Mouse (Mus musculus): Measurements from ENCODE around the gene Ccnt1.

The Ccnt1 gene

GRCm38 (mm10) chr15:98510438-98511385 lies 60.0 kb downstream of the Ccnt1 start:
- DNase-seq (ENCODE audit: low read depth, low spot score), result no peak

DNA sequence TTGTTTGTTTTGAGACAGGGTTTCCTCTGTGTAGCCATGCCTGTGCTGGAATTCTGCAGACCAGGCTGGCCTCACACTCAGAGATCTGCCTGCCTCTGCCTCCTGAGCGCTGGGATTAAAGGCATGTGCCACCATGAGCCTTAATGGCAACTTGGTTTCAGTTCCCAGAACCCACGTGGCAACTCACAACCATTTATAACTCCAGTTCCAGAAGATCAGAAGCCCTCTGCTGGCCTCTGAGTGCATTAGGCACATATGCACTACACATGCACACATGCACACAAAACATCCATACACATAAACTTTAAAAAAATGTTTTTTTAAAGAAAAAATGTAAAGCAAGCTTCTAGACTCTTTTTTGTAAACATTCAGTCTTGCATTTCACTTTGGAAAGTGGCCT lies 61.3 kb downstream of the Ccnt1 start:
- no peak for DNase-seq (ENCODE audit: low read depth, low spot score)

GRCm38 (mm10) chr15:98507321-98507720 lies 63.4 kb downstream of the Ccnt1 start:
- no peak for DNase-seq (ENCODE audit: low read depth, low spot score)

GRCm38 (mm10) chr15:98506253-98506957 lies 64.3 kb downstream of the Ccnt1 start:
- DNase-seq (ENCODE audit: low read depth, low spot score), result no peak

DNA sequence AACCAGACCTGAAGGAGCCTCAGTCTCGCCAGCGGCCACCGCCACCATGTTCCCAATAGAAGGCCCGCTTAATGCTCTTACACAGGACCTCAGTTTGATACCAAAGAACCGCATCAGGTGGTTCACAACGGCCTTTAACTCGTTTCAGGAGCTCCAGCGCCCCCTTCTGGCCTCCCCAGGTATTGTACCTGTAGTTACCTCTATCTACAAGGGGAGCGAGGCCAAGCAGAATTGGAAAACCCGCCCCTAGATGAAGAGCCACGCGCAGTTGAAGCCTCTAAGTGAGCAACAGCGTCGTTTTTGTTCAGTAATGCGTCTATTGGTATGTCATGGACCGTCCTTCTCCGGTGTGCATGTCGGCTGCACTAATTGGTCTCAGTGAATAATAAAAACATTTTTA lies 66.2 kb downstream of the Ccnt1 start:
- no peak for DNase-seq (ENCODE audit: low read depth, low spot score)

DNA sequence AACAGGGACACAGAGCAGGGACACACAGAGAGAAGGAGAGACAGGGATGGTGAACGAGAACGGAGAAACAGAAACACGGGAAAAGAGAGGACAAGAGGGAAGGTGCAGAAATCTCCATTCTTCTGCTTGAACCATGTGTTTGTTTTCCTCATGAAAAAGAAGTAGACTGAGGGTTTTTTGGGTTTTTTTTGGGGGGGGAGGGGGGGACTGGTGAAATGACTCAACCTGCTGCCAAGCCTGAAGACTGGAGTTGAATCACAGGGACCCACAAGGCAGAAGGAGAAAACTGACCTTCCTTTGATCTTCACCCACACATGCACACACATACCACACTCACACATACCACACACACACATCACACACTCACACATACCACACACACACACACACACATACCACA lies 67.4 kb downstream of the Ccnt1 start:
- no peak for DNase-seq (ENCODE audit: low read depth, low spot score)

DNA sequence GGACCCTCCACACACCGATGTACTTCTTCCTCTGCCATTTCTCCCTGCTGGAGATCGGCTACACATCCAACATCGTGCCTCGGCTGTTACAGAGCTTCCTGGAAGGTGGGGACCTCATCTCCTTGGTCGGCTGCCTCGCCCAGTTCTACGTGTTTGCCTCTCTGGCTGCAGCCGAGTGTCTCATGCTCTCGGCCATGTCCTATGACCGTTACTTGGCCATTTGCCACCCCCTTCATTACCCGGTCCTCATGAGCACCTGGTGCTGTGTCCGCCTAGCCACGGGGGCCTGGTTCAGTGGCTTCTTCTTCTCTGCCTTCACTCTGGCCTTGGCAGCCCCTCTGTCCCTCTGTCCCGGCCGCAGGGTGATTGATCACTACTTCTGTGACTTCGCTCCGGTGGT lies 73.1 kb downstream of the Ccnt1 start:
- no peak for DNase-seq (ENCODE audit: low read depth, low spot score)

DNA sequence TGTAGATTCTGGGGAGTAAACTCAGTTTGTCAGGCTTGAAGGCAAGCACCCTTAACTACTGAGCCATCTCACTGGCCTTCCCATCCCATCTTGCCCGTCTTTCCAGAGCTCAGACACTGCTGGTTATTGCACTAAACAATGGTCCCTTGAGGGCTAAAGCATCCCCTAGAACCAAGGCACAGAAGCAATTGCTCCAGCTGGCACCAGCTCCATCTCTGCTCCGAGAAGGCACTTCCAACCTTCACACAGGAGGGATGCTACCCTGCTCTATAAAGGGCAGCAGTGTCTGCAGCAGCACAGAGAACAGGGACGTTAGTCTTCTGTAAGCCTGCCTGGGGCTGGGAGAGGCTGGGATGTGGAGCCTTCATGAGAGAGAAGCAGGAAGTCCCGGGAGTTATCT lies 78.6 kb downstream of the Ccnt1 start, which contains the start of gene Olfr279:
TSS of gene Olfr279 (plus strand) at position 301 of the 400 bp plus-strand sequence.
- DNase-seq (ENCODE audit: low read depth, low spot score), result no peak

DNA sequence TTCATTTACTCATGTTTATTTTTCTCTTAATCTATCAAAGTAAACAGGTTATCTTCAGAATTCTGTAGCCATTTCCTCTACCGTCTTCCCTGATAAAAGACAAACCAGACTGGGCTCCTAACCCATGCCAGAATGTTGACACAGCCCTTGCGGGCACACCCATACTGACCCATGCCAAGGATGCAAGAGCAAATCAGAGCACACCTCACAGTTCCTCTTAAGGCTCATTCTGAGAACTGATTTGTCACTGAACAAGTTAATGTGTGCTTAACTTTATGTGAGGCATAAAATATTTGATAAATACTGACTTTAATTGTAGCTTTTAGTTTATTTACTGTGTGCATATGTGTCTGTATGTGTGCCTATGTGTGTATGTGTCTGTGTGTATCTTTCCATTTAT lies 79.4 kb downstream of the Ccnt1 start:
- no peak for DNase-seq (ENCODE audit: low read depth, low spot score)

Measured in telencephalon, adult 2 months (tissue).